Mouse (Mus musculus): ENCODE data around the gene Dysf.
"Not testable (repeated sequence)": the region's sequence is repeated elsewhere in the genome, so short reads cannot be mapped to it uniquely, and the experiment has no call there.

DNA sequence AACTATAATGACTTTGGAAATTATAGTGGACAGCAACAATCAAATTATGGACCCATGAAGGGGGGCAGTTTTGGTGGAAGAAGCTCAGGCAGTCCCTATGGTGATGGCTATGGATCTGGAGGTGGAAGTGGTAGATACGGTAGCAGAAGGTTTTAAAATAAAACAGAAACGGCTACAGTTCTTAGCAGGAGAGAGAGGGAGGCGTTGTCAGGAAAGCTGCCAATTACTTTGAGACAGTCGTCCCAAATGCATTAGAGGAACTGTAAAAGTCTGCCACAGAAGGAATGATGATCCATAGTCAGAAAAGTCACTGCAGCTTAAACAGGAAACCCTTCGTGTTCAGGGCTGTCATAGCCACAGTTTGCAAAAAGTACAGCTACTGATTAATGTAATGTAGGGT, 24.1 kb downstream of the Dysf start:
- TF ChIP-seq CTCF (IDR thresholded peaks at IDR 0.05); POLR2A (IDR thresholded peaks at IDR 0.05; ENCODE audit: insufficient read depth, low read depth, low read length); EP300 (IDR thresholded peaks at IDR 0.05; ENCODE audit: insufficient read depth, low read depth, low read length): not testable (repeated sequence)

All from heart, adult 2 months (tissue).